Mouse (Mus musculus) G1E (cell line): ENCODE data around the gene Slc44a2. TPM values are rescaled to one million over a fixed set of nuclear protein-coding genes. Genes with fewer than 3 reads are reported as not detected.

Experiments
- ATAC-seq: 2 replicates; pipeline ENCODE4 v1.8.0; 2016; ENCODE audit warnings: mild to moderate bottlenecking; ENCODE audit not compliant: insufficient number of reproducible peaks, poor library complexity, low FRiP score, severe bottlenecking; ENCODE audit errors: extremely low read depth
- DNase-seq: peaks from one replicate; pipeline ENCODE4 v3.0.0; 2012; ENCODE audit warnings: low spot score
- H3K27me3 ChIP-seq: 2 replicates; pipeline ENCODE4 v1.6.1; 2012; ENCODE audit warnings: mild to moderate bottlenecking, low read length, inconsistent platforms; ENCODE audit not compliant: insufficient read depth
- H3K36me3 ChIP-seq: replicated peaks from 2 replicates; pipeline ENCODE3; 2012; ENCODE audit warnings: mild to moderate bottlenecking, inconsistent platforms
- H3K4me1 ChIP-seq: 2 replicates; pipeline ENCODE4 v1.6.1; 2012; ENCODE audit warnings: low read depth, low read length, inconsistent platforms, mixed read lengths; ENCODE audit not compliant: insufficient read depth
- H3K4me3 ChIP-seq: 2 replicates; pipeline ENCODE4 v1.5.1; 2012; ENCODE audit warnings: low read depth, mild to moderate bottlenecking, inconsistent platforms, low read length, moderate library complexity, mixed read lengths
- H3K9me3 ChIP-seq: replicated peaks from 2 replicates; pipeline ENCODE4 v1.6.1; 2012; ENCODE audit warnings: inconsistent platforms
- CTCF ChIP-seq: IDR thresholded peaks from 2 replicates; pipeline ENCODE4 v1.5.1; 2012; ENCODE audit warnings: low read depth, low read length, inconsistent platforms, mixed read lengths
- GATA1 ChIP-seq: IDR thresholded peaks from 2 replicates; pipeline ENCODE4 v1.6.1; 2012; ENCODE audit warnings: borderline replicate concordance, low read length, inconsistent platforms, mixed read lengths
- GATA2 ChIP-seq: IDR thresholded peaks from 2 replicates; pipeline ENCODE4 v1.6.1; 2012; ENCODE audit warnings: low read depth, low read length, inconsistent platforms, borderline replicate concordance
- POLR2AphosphoS5 ChIP-seq: IDR thresholded peaks from 2 replicates; pipeline ENCODE4 v1.6.1; 2012; ENCODE audit warnings: low read depth, low read length, inconsistent platforms; ENCODE audit not compliant: insufficient replicate concordance
- TAL1 ChIP-seq: conservative IDR thresholded peaks from 2 replicates; pipeline ENCODE4 v1.6.1; 2012; ENCODE audit warnings: low read depth, low read length, inconsistent platforms, mixed read lengths
- polyA plus RNA-seq: library from polyadenylated mRNA; stranded (reverse); fragments of >175 nt; gene quantifications from 2 replicates; pipeline ENCODE4 v1.2.3, GENCODE M21; 2012
- total RNA-seq, 2 experiments: library from RNA; stranded (forward) in 1 of 2; stranded (reverse) in 1 of 2; fragments of 200-1000 nt in 1 of 2; fragments of >200 nt in 1 of 2; fragmentation: Nextera tagmentation in 1 of 2; gene quantifications; 2 replicates each; pipeline ENCODE4 v1.2.3; 2014 to 2017

Gene Slc44a2
- total and polyA plus RNA-seq, 3 experiments, result 35.7 to 52.7 (median 45.4) TPM

DNA sequence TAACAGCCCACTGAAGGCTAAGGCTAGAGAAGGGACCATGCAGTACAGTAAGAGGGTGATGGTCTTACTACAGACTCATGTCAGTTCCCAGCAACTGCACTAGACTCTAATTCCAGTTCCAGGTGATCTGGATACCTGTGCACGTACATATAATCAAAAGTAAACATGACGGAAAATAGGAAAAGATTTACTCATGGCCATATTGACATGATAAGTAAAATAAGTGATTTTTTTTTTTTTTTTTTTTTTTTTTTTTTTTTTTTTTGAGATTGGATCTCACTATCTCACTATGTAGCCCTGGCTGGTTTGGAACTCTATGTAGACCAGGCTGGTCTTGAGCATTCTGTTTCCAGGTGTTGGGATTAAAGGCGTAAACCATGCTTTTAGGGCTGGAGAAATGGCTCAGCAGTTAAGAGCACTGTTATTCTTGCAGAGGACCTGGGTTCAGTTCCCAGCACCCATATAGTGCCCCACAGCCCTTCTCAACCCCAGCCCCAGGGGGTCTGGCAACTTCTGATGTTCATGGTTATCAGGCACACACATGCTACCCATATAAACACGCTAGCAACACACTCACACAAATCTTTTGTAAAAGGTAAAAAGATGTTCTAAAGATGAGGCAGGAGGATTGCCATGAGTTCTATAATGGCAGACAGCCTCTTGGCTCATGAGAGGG is 31.3 kb downstream of the Slc44a2 start:
- DNase-seq, result no peak
- peaks cover 67% of the 10 kb centered on the region for H3K36me3 ChIP-seq
- peak overlapping the region; percentile 63 for H3K4me3 ChIP-seq
- H3K4me1 ChIP-seq, result peaks cover 49% of the 10 kb centered on the region
- no peak for TF ChIP-seq GATA2
- TF ChIP-seq CTCF, result no peak
- TF ChIP-seq GATA1, result no peak
- TF ChIP-seq POLR2AphosphoS5, result no peak
- TF ChIP-seq TAL1, result no peak
- no peak for ATAC-seq
- H3K9me3 ChIP-seq, result no peaks in the 10 kb centered on the region
- H3K27me3 ChIP-seq, result no peaks in the 10 kb centered on the region

GRCm38 (mm10) chr9:21352463-21353372 is 32.2 kb downstream of the Slc44a2 start:
- Histone ChIP-seq H3K27me3 (no peaks in the 10 kb centered on the region), H3K36me3 (peaks cover 59% of the 10 kb centered on the region), H3K4me3 (peak overlapping the region; percentile 63), H3K4me1 (peaks cover 49% of the 10 kb centered on the region), H3K9me3 (no peaks in the 10 kb centered on the region)
- DNase-seq (peak; percentile 82), ATAC-seq (peak; percentile 84)
- no peak for TF ChIP-seq POLR2AphosphoS5
- no peak for TF ChIP-seq CTCF
- no peak; the same call in 1 of the 2 replicates for TF ChIP-seq TAL1
- TF ChIP-seq GATA2, result no peak
- TF ChIP-seq GATA1, result no peak

DNA sequence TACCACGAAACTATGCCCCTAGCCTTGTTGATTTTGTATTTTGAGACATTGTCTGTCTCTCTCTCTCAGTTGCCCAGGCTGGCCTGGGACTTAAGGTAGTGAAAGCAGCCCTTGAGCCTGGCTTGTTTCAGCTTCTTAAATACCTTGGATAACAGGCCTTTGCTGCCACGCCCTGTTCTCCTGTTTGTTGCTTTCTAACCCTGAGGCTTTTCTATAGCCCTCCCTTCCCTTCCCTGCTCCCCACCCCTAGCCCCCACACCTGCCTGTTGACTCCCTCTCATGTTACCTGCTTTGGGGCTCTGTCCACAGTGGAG is 32.8 kb downstream of the Slc44a2 start:
- H3K4me3 ChIP-seq, result peak overlapping the region; percentile 63; the same call in 1 of the 2 replicates
- H3K36me3 ChIP-seq, result peaks cover 52% of the 10 kb centered on the region
- DNase-seq (no peak), ATAC-seq (no peak)
- no peaks in the 10 kb centered on the region for H3K27me3 ChIP-seq
- no peaks in the 10 kb centered on the region for H3K9me3 ChIP-seq
- no peak for TF ChIP-seq CTCF
- no peak for TF ChIP-seq POLR2AphosphoS5
- TF ChIP-seq TAL1, result no peak
- TF ChIP-seq GATA2, result no peak
- TF ChIP-seq GATA1, result no peak
- peaks cover 43% of the 10 kb centered on the region for H3K4me1 ChIP-seq

GRCm38 (mm10) chr9:21354796-21355195 is 34.3 kb downstream of the Slc44a2 start:
- Histone ChIP-seq H3K4me3 (no peak overlapping the region), H3K9me3 (no peaks in the 10 kb centered on the region), H3K27me3 (peaks cover 9% of the 10 kb centered on the region), H3K4me1 (peaks cover 41% of the 10 kb centered on the region), H3K36me3 (peaks cover 42% of the 10 kb centered on the region)
- ATAC-seq (no peak), DNase-seq (no peak)
- TF ChIP-seq GATA2, result no peak
- no peak for TF ChIP-seq TAL1
- TF ChIP-seq GATA1, result no peak
- TF ChIP-seq POLR2AphosphoS5, result no peak
- TF ChIP-seq CTCF, result no peak

- DNase-seq (peak; percentile 32), ATAC-seq (no peak)
- Histone ChIP-seq H3K4me3 (no peak overlapping the region), H3K9me3 (no peaks in the 10 kb centered on the region), H3K4me1 (peaks cover 25% of the 10 kb centered on the region), H3K27me3 (peaks cover 29% of the 10 kb centered on the region), H3K36me3 (peaks cover 27% of the 10 kb centered on the region)
- TF ChIP-seq POLR2AphosphoS5 (no peak), TAL1 (no peak), CTCF (peak; percentile 88), GATA2 (no peak), GATA1 (no peak)
Observed at GRCm38 (mm10) chr9:21356981-21357718, 36.7 kb downstream of the Slc44a2 start.

GRCm38 (mm10) chr9:21366541-21367220 is 46.2 kb downstream of the Slc44a2 start:
- TF ChIP-seq CTCF (peak; percentile 72), GATA1 (no peak)
- no peak for ATAC-seq

More at GRCm38 (mm10) chr9:21366541-21367220, 46.2 kb downstream of the Slc44a2 start:
- Histone ChIP-seq H3K36me3 (peaks cover 20% of the 10 kb centered on the region), H3K9me3 (no peaks in the 10 kb centered on the region), H3K4me3 (peak overlapping the region; percentile 98; the same call in 1 of the 2 replicates), H3K4me1 (peaks cover 35% of the 10 kb centered on the region), H3K27me3 (peaks cover 21% of the 10 kb centered on the region)
- no peak for DNase-seq
